Mouse (Mus musculus) layer of hippocampus, adult 6 months (tissue): ENCODE data around the gene Igbp1b. TPM values are rescaled to one million over a fixed set of nuclear protein-coding genes. Genes with fewer than 3 reads are reported as not detected.

Source experiments
- long read RNA-seq, 2 experiments: library from polyadenylated mRNA; unstranded; transcript quantifications; one replicate each; pipeline ENCODE4 v2.0.0; 2019 to 2020
- polyA plus RNA-seq: library from polyadenylated mRNA; unstranded; fragments of <200 nt; fragmentation: Nextera tagmentation; gene quantifications from 2 replicates; pipeline ENCODE4 v1.2.3, GENCODE M21; 2021

The Igbp1b gene
- 1.0 and 1.1 TPM in 2 replicates for polyA plus RNA-seq
- long read RNA-seq, experiment 1, partial matches to known transcripts = 0 of 3 reads
- long read RNA-seq, experiment 1, other reads (novel, unspliced or antisense) = 0 of 3 reads
- long read RNA-seq, experiment 2, partial matches to known transcripts = 0 of 1 reads
- long read RNA-seq, experiment 2, other reads (novel, unspliced or antisense) = 0 of 1 reads

GRCm38 (mm10) chr6:138658516-138658915 is at the start of gene Igbp1b:
TSS of gene Igbp1b (minus strand) at chr6:138658544.

Other genes starting within 250 kb of the Igbp1b start
- 61.2 and 91.3 TPM in 2 replicates for gene Lmo3, start 76.6 kb downstream of the Igbp1b start, polyA plus RNA-seq